Mouse (Mus musculus): ENCODE measurements around the gene Mob1a.

- TF ChIP-seq CTCF (IDR thresholded peaks at IDR 0.05; ENCODE audit: control insufficient read depth, insufficient read depth, insufficient read length) (no peak), MYOD1 (IDR thresholded peaks at IDR 0.05; ENCODE audit: control insufficient read depth, insufficient read length, low read depth) (no peak), MAX (IDR thresholded peaks at IDR 0.05) (no peak)
These were observed 24.4 kb downstream of the Mob1a start for GRCm38 (mm10) chr6:83350172-83350571.

All from C2C12 (cell line).